Mouse (Mus musculus) left cerebral cortex, adult 2 months (tissue): ENCODE results near the gene Cdh13. TPM values are rescaled to one million over a fixed set of nuclear protein-coding genes. Genes with fewer than 3 reads are reported as not detected.
A peak's percentile ranks its signal among the peaks of the same experiment; 100 is the strongest.

Experiments used
- DNase-seq, 2 experiments: peaks; one replicate each; pipeline ENCODE4 v3.0.0; 2021 to 2022; ENCODE audit warnings: low spot score in 2 of 2, mixed read lengths in 1 of 2; ENCODE audit errors: extremely low spot score in 1 of 2
- H3K27ac ChIP-seq: fragments of 200-600 bp; 2 replicates; pipeline ENCODE4 v1.8.1; 2022
- H3K4me3 ChIP-seq: fragments of 200-600 bp; 2 replicates; pipeline ENCODE4 v1.8.1; 2022
- CTCF ChIP-seq: fragments of 200-600 bp; IDR thresholded peaks from 2 replicates; pipeline ENCODE4 v1.8.1; 2022; ENCODE audit warnings: antibody characterized with exemption, mild to moderate bottlenecking, moderate library complexity
- intact Hi-C: fragments of 180-260 bp; cut with DNase I; formaldehyde crosslinking; loops from one replicate; pipeline ENCODE4 v1.15.1; 2025
- total RNA-seq, 2 experiments: library from RNA; stranded (reverse); gene quantifications; 2 replicates each; pipeline ENCODE4 v1.2.3; 2021

Cdh13 gene
- total RNA-seq, 2 experiments from 2014 or later, result 69.9 to 74.8 TPM

DNA sequence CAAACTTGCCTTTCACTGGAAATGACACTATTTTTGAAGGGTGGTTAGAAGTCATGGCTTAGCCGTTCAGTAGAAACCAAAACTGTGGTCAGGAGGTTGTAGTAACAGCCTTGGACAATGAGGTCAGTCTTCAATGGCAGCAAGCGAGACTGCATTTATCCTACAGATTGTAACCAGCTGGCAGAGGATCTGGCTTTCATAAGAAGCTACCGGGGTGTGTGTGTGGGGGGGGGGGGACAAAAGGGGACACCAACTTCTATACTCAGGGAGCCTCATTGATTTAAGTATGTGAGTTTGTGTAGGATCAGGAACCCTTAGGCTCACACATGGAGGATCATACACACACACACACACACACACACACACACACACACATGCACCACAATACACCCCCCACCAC, 25.6 kb downstream of the Cdh13 start:
- intact Hi-C loops, result no loop called here
- Histone ChIP-seq H3K4me3 (no peak overlapping the region), H3K27ac (no peak overlapping the region)
- no peak for DNase-seq
- TF ChIP-seq CTCF, result no peak

DNA sequence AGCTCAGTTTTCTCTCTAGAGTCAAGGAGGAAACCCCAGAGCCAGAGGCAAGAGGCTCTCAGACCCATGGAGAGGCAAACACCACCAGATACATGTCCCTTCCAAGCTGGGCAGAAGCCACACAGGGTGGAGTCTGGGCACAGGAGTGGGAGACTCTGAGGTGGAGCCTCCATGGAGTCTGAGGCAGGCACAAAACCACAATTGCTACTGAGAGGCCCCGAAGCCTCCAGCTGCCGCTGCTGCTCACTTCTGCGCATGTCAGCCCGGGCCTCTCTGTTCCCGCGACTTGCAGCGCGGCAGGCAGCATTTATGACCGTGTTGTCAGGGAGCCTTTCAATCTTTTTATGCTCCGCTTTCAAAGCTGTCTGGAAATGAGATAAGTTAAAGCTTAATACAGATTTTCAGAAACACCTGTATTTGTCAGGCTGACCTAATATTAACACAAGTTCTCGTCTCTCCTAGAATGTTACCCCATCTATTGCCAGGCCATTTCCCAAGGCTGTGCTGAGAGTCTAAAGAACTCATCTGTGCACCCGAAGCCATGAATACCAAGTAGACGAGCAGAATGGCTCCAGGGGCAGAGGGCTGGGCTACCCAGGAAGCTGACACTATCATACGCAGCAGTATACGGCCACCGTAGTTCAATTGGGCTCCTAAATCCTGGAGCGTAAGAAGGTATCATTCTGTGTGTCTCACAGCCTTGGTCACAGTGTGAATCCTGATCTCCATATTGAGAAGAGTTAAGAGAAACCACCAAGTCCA, 30.1 kb downstream of the Cdh13 start:
- no peak for DNase-seq
- no peak overlapping the region for H3K27ac ChIP-seq
- intact Hi-C loops, result no loop called here

DNA sequence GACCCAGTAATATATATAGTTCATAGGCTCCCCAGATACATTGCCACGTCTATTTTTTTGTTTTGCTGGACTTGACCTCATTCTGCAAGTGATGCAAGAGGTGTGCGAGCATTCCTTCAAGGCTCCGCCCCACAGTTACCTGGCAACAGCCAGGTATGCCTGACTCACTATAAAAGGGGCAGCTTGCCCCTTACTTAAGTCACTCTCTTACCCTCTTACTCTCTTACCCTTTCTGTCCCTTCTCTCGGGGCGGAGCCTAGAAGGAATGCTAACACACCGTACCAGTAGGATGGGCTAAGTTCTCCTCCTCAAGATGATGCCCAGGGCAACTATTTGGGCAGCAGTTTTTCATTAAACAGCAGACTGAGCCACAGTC, 30.6 kb downstream of the Cdh13 start:
- TF ChIP-seq CTCF, result no peak
- DNase-seq, result no peak
- no peak overlapping the region for H3K4me3 ChIP-seq
- intact Hi-C loops, result no loop called here
- no peak overlapping the region for H3K27ac ChIP-seq

More for the DNA sequence above, 30.1 kb downstream of the Cdh13 start:
- no peak overlapping the region for H3K4me3 ChIP-seq
- no peak for TF ChIP-seq CTCF

DNA sequence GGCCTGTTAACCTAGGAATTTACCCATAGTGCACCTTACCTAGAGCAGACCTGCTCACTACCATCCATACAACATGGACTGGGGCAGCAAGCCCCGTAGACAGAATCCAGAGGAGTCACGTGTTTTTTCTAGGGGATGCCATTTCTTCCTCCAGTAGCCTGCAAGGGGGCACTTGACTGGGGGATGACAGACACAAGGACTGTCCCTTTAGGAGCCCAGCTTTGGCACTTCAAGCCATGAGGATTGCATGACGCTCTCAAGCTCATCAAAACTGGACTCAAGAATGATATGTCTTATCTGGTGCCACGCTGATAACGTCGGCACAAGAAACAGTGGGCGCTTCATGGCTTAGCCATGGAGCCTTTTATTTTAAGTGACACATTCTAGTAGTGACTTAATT, 31.4 kb downstream of the Cdh13 start:
- intact Hi-C loops, result no loop called here
- DNase-seq, result no peak
- TF ChIP-seq CTCF, result no peak
- H3K27ac ChIP-seq, result no peak overlapping the region
- H3K4me3 ChIP-seq, result no peak overlapping the region

DNA sequence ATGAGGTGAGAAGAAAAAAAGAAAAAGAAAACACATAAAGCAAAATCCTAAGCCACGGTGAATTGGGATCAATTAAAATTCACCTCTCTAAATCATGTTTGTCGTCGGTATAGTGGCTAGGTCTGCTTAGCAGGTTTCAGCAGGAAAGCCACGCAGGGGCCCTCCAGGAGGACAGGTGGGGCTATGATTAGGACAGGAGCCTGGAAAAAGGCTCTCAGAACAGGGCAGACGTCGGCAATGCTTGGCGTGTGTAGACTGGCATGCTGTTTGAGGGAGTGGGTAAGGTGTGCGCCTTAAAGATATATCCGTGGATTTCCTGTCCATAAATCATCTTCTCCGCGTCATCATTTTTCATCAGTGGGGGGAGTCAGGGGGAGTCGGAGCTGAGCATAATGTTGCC, 32.9 kb downstream of the Cdh13 start:
- Histone ChIP-seq H3K4me3 (no peak overlapping the region), H3K27ac (no peak overlapping the region)
- TF ChIP-seq CTCF, result no peak
- no peak for DNase-seq
- intact Hi-C loops, result no loop called here

DNA sequence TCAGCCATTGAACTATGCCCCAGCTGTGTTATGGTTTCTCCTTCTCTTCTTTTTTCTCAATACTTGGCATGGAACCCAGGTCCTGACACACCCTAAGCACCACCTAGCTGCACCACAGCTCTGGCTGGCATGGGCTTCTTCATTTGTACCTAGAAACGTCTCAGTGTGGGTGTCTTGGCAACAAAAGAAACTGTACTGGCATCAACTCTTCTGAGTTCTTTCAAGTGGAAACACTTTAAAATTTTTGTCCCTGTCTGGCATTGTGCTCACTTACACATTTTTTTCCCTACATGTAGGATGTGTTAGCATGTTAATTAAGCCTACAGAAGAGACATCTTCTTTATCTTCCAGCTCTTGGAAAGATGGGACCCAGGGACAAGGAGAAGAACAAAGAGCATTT, 37.0 kb downstream of the Cdh13 start:
- no peak overlapping the region for H3K4me3 ChIP-seq
- intact Hi-C loops, result no loop called here
- no peak overlapping the region for H3K27ac ChIP-seq
- DNase-seq, result no peak
- no peak for TF ChIP-seq CTCF

DNA sequence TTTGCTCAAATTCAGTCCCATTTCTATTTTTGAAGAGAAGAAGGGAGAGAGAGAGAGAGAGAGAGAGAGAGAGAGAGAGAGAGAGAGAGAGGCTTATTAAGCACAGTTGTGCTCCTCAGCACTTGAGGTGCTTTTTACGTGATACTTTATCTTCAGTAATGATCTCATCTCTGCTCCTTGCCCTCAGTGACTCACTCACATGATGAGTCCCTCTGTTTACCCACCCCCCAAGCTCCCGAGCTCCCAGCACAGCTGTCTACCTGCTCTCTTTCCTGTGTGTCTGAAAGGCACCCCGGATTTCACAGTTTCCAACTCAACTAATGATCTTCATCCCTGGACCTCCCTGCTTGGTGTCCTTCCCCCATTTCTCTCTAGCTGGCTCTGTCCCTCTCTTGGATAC, 39.9 kb downstream of the Cdh13 start:
- no peak overlapping the region for H3K27ac ChIP-seq
- no peak overlapping the region for H3K4me3 ChIP-seq
- intact Hi-C loops, result no loop called here
- TF ChIP-seq CTCF, result no peak
- no peak for DNase-seq

DNA sequence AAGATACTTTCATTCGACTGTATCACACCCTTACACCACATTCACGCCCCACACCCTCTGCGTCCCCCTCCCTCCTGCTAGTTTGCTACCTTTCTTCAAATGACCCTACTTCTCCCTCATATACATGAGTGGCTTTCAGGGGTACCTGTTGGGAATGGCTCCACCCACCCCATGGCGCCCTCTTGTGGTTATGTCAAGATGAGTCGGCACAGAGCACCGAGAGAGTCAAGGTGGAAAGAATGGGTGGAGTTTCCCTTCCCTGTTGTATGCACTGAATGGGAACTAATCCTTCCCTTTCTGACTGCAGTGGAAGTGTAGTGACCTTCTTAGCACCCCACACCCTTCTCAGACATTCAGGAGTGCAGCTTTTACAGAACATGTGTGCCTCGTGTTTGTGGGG, 51.4 kb downstream of the Cdh13 start:
- Histone ChIP-seq H3K4me3 (no peak overlapping the region), H3K27ac (no peak overlapping the region)
- intact Hi-C loops, result no loop called here
- DNase-seq, result no peak
- TF ChIP-seq CTCF, result peak; percentile 30

DNA sequence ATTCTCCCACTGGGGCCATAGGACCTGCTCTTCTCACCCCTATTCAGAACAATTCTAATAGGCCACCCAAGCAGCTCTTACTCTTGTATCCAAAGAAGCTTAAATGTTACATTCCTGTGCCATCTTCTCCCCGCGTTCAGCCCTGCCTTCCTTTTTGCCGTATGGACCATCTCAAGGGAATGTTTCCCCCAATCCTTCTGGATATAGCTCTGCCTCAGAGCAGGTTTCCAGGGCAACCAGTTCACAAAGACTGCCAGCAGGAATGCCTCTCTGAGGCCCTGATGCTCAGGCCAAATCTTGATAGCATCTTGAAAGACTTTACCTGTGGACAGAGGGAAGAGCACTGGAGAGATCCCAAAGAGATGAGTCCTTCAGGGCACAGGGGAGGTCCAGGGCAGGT, 56.2 kb downstream of the Cdh13 start:
- Histone ChIP-seq H3K4me3 (no peak overlapping the region), H3K27ac (no peak overlapping the region)
- no peak for TF ChIP-seq CTCF
- no peak for DNase-seq
- intact Hi-C loops, result no loop called here

DNA sequence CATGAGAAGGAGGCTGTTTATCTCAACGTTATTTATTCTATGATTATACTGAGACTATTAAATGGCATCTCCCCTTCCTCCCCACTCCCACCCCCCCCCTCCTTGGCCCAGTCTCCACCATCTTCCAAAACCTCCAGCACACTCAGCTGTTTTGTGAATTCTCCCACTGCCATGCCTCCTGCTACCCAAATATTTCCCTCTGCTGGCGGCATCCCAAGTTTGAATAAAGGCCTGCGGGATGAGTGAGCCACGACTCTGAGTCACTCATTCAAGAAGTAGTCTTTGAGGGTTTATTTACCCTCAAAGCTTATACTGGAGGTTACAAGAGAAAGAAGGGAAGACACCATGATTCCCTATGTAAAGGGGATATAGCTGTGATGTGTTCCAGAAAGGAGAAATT, 59.7 kb downstream of the Cdh13 start:
- no peak overlapping the region for H3K4me3 ChIP-seq
- no peak for TF ChIP-seq CTCF
- no peak overlapping the region for H3K27ac ChIP-seq
- peak in 1 of 2 experiments; percentile 26 for DNase-seq
- intact Hi-C loops, result no loop called here

DNA sequence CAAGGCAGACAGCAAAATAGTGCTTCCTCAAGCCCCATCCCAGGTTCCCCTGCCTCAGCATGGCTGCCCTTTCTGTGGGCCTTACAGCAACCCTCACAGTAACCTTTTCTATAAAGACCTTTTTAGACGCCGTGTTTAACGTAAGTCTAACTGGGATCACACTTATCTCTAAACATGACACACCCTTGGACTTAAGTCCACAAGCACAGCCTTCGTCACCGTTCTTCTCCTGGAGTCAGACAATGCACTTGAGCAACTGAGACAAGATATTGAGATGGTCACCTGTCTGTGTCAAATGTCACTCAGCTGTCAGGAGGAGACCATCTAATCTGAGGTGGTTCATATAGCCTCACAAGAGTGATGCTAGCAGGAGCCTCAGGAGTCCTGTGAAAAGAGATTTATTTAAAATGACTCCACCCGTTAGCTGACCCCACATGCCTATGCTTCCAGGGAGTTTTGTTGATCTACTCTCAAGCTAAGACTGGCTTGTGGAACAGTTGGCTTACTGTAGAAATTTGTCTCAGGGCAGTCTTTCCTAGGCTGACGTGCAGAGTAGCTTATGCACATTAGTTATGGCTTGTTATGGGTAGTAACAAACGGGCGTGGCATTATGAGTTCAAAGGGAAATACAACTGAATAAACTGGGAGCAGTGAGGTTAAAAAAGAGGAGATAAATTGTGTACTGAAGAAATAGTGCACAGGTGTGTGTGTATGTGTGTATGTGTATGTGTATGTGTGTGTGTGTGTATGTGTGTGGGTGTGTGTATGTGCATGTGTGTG, 65.4 kb downstream of the Cdh13 start:
- DNase-seq, result no peak
- no peak overlapping the region for H3K4me3 ChIP-seq
- no peak overlapping the region for H3K27ac ChIP-seq
- intact Hi-C loops, result no loop called here
- no peak for TF ChIP-seq CTCF

DNA sequence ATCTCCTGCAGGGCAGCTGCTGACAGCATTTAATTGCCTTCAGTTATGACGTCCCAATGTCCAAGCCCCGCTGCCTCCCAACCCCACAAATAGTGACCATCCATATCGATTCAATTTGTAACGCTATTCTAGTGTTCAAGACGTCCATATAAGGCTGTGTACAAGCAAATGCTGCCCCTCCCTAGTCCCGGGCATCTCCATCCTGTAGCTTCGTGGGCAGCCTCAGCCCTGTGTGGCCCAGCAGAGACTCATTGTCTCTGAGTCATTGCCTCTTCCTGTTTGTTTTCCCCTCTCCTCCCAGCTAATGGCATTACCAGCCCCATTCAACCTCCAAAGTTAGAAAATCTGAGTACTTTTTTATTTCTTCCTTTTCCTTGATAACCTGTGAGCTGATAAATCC, 66.6 kb downstream of the Cdh13 start:
- no peak for DNase-seq
- intact Hi-C loops, result no loop called here
- no peak overlapping the region for H3K4me3 ChIP-seq
- TF ChIP-seq CTCF, result no peak
- H3K27ac ChIP-seq, result no peak overlapping the region

DNA sequence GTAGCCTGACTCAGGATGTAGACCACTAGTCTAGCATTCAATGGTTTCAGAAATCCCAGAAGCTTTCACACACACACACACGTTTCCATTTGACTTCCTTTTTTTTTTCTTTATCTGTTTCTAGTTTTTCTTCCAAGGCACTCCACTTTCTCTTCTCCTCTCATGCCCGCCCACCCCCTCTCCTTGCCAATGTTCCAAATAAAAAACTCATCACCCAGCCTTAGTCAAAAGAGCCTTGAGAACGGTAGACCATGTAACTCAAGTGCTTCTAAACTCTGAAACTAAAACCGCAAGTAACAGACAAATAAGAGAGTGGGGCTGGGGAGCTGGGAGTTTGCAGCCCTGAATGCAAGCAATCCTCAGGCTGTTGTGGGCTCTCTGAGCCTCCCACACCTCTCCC, 69.5 kb downstream of the Cdh13 start:
- intact Hi-C loops, result no loop called here
- no peak overlapping the region for H3K27ac ChIP-seq
- no peak for TF ChIP-seq CTCF
- no peak for DNase-seq
- H3K4me3 ChIP-seq, result no peak overlapping the region
